Mouse (Mus musculus) neural tube, embryonic 13.5 days (tissue): ENCODE results near the gene Tnp1. TPM values are rescaled to one million over a fixed set of nuclear protein-coding genes. Genes with fewer than 3 reads are reported as not detected.

Experiments
- ATAC-seq: fragments of 200-750 bp; cut with Nextera tagmentation; 2 replicates; pipeline ENCODE4 v1.8.0; 2017; ENCODE audit warnings: low read depth, mild to moderate bottlenecking, moderate TSS enrichment, moderate library complexity
- H3K27ac ChIP-seq: fragments of 300-500 bp; sonication (generic); replicated peaks from 2 replicates; pipeline ENCODE4 v1.5.1; 2015; ENCODE audit warnings: moderate library complexity, mild to moderate bottlenecking, inconsistent platforms
- H3K27me3 ChIP-seq: fragments of 300-500 bp; sonication (generic); 2 replicates; pipeline ENCODE4 v1.6.1; 2015; ENCODE audit warnings: mild to moderate bottlenecking, inconsistent platforms
- H3K36me3 ChIP-seq: fragments of 300-500 bp; sonication (generic); 2 replicates; pipeline ENCODE4 v1.6.1; 2015; ENCODE audit warnings: mild to moderate bottlenecking, inconsistent platforms
- H3K4me1 ChIP-seq: fragments of 300-500 bp; sonication (generic); replicated peaks from 2 replicates; pipeline ENCODE4 v1.6.1; 2015; ENCODE audit warnings: inconsistent platforms
- H3K4me2 ChIP-seq: fragments of 300-500 bp; sonication (generic); 2 replicates; pipeline ENCODE4 v1.6.1; 2015; ENCODE audit warnings: inconsistent platforms, mild to moderate bottlenecking, moderate library complexity
- H3K4me3 ChIP-seq: fragments of 300-500 bp; sonication (generic); 2 replicates; pipeline ENCODE4 v1.5.1; 2015; ENCODE audit warnings: mild to moderate bottlenecking, inconsistent platforms
- H3K9ac ChIP-seq: fragments of 300-500 bp; sonication (generic); 2 replicates; pipeline ENCODE4 v1.6.1; 2015; ENCODE audit warnings: moderate library complexity, mild to moderate bottlenecking, inconsistent platforms
- H3K9me3 ChIP-seq: fragments of 300-500 bp; sonication (generic); 2 replicates; pipeline ENCODE4 v1.6.1; 2016; ENCODE audit warnings: inconsistent platforms
- WGBS: fragments of 180-500 bp; shearing (Covaris S2); methylation state at CpG from one replicate; pipeline ENCODE4 v1.1.7; 2015; 5-methylcytosine and 5-hydroxymethylcytosine counted together
- polyA plus RNA-seq: library from polyadenylated mRNA; unstranded; fragments of >200 nt; fragmentation: Nextera tagmentation; extraction: Ambion mirVana; gene quantifications from 2 replicates; pipeline ENCODE4 v1.2.1, GENCODE M21; 2015

Tnp1 gene
- polyA plus RNA-seq, 1 experiment from 2014 or later = not detected

- ATAC-seq = peak; percentile 47; the same call in 1 of the 2 replicates
- WGBS = 84% methylated on average over 5 of the region's 5 CpGs
Observed at GRCm38 (mm10) chr1:72994751-72995528, 20.8 kb downstream of the Tnp1 start.

GRCm38 (mm10) chr1:72992944-72993464 is 22.7 kb downstream of the Tnp1 start:
- Histone ChIP-seq H3K36me3 (no peaks in the 10 kb centered on the region), H3K9me3 (0 out of 2 replicates have a peak, but pooled peaks cover 8% of the 10 kb centered on the region), H3K27ac (no peak overlapping the region), H3K4me3 (no peak overlapping the region), H3K9ac (no peak overlapping the region), H3K4me2 (no peak overlapping the region), H3K4me1 (no peaks in the 10 kb centered on the region), H3K27me3 (no peaks in the 10 kb centered on the region)
- WGBS = 73% methylated on average over 2 of the region's 2 CpGs
- no peak for ATAC-seq

More at GRCm38 (mm10) chr1:72994751-72995528, 20.8 kb downstream of the Tnp1 start:
- no peak overlapping the region for H3K27ac ChIP-seq
- H3K4me1 ChIP-seq = no peaks in the 10 kb centered on the region
- no peaks in the 10 kb centered on the region for H3K36me3 ChIP-seq
- no peak overlapping the region for H3K9ac ChIP-seq
- no peak overlapping the region for H3K4me2 ChIP-seq
- H3K4me3 ChIP-seq = no peak overlapping the region
- H3K27me3 ChIP-seq = no peaks in the 10 kb centered on the region
- H3K9me3 ChIP-seq = 0 out of 2 replicates have a peak, but pooled peaks cover 8% of the 10 kb centered on the region

GRCm38 (mm10) chr1:72992209-72992608 is 23.5 kb downstream of the Tnp1 start:
- 52% methylated on average over 2 of the region's 2 CpGs for WGBS

GRCm38 (mm10) chr1:72988904-72989303 is 26.8 kb downstream of the Tnp1 start:
- H3K4me1 ChIP-seq = no peaks in the 10 kb centered on the region
- no peak overlapping the region for H3K9ac ChIP-seq
- H3K36me3 ChIP-seq = no peaks in the 10 kb centered on the region
- ATAC-seq = no peak
- H3K27ac ChIP-seq = no peak overlapping the region
- H3K9me3 ChIP-seq = no peaks in the 10 kb centered on the region
- 79% methylated on average over 3 of the region's 3 CpGs for WGBS
- H3K27me3 ChIP-seq = no peaks in the 10 kb centered on the region
- H3K4me3 ChIP-seq = no peak overlapping the region
- no peak overlapping the region for H3K4me2 ChIP-seq

More at GRCm38 (mm10) chr1:72992209-72992608, 23.5 kb downstream of the Tnp1 start:
- 0 out of 2 replicates have a peak, but pooled peaks cover 8% of the 10 kb centered on the region for H3K9me3 ChIP-seq
- H3K4me3 ChIP-seq = no peak overlapping the region
- no peaks in the 10 kb centered on the region for H3K4me1 ChIP-seq
- H3K27me3 ChIP-seq = no peaks in the 10 kb centered on the region
- no peak overlapping the region for H3K4me2 ChIP-seq
- H3K27ac ChIP-seq = no peak overlapping the region
- no peak for ATAC-seq
- no peaks in the 10 kb centered on the region for H3K36me3 ChIP-seq
- no peak overlapping the region for H3K9ac ChIP-seq

GRCm38 (mm10) chr1:72986715-72987114 is 29.0 kb downstream of the Tnp1 start:
- Histone ChIP-seq H3K36me3 (no peaks in the 10 kb centered on the region), H3K9ac (no peak overlapping the region), H3K9me3 (no peaks in the 10 kb centered on the region), H3K4me2 (no peak overlapping the region), H3K4me3 (no peak overlapping the region), H3K27me3 (no peaks in the 10 kb centered on the region), H3K4me1 (no peaks in the 10 kb centered on the region), H3K27ac (no peak overlapping the region)
- 80% methylated on average over 4 of the region's 4 CpGs for WGBS
- ATAC-seq = no peak

GRCm38 (mm10) chr1:72978956-72979355 is 36.8 kb downstream of the Tnp1 start:
- no peak overlapping the region for H3K9ac ChIP-seq

GRCm38 (mm10) chr1:72974226-72974625 is 41.5 kb downstream of the Tnp1 start:
- no peaks in the 10 kb centered on the region; the same call in 1 of the 2 replicates for H3K27me3 ChIP-seq
- H3K36me3 ChIP-seq = no peaks in the 10 kb centered on the region
- peaks cover 6% of the 10 kb centered on the region for H3K4me1 ChIP-seq
- H3K9me3 ChIP-seq = no peaks in the 10 kb centered on the region
- no peak for ATAC-seq
- H3K9ac ChIP-seq = no peak overlapping the region
- no peak overlapping the region for H3K4me3 ChIP-seq
- no peak overlapping the region for H3K27ac ChIP-seq
- no peak overlapping the region for H3K4me2 ChIP-seq

More at GRCm38 (mm10) chr1:72978956-72979355, 36.8 kb downstream of the Tnp1 start:
- ATAC-seq = no peak
- Histone ChIP-seq H3K4me1 (no peaks in the 10 kb centered on the region), H3K9me3 (no peaks in the 10 kb centered on the region), H3K36me3 (no peaks in the 10 kb centered on the region), H3K4me3 (no peak overlapping the region), H3K27ac (no peak overlapping the region), H3K4me2 (no peak overlapping the region), H3K27me3 (no peaks in the 10 kb centered on the region; the same call in 1 of the 2 replicates)
- 79% methylated on average over 9 of the region's 9 CpGs for WGBS

GRCm38 (mm10) chr1:72970461-72970860 is 45.2 kb downstream of the Tnp1 start:
- 91% methylated on average over 9 of the region's 9 CpGs for WGBS
- Histone ChIP-seq H3K4me3 (no peak overlapping the region), H3K9ac (no peak overlapping the region), H3K36me3 (no peaks in the 10 kb centered on the region), H3K4me1 (peaks cover 20% of the 10 kb centered on the region), H3K4me2 (no peak overlapping the region), H3K27me3 (no peaks in the 10 kb centered on the region), H3K27ac (no peak overlapping the region), H3K9me3 (no peaks in the 10 kb centered on the region)
- no peak for ATAC-seq

GRCm38 (mm10) chr1:72969113-72969812 is 46.4 kb downstream of the Tnp1 start:
- WGBS = 22% methylated on average over 10 of the region's 10 CpGs
- H3K4me2 ChIP-seq = no peak overlapping the region
- ATAC-seq = peak; percentile 53; the same call in 1 of the 2 replicates
- H3K4me1 ChIP-seq = peaks cover 20% of the 10 kb centered on the region
- no peaks in the 10 kb centered on the region for H3K36me3 ChIP-seq
- no peaks in the 10 kb centered on the region for H3K9me3 ChIP-seq
- no peak overlapping the region for H3K9ac ChIP-seq
- no peak overlapping the region for H3K27ac ChIP-seq
- no peaks in the 10 kb centered on the region for H3K27me3 ChIP-seq
- H3K4me3 ChIP-seq = no peak overlapping the region

- no peaks in the 10 kb centered on the region for H3K36me3 ChIP-seq
- H3K4me1 ChIP-seq = peaks cover 29% of the 10 kb centered on the region
- H3K9me3 ChIP-seq = no peaks in the 10 kb centered on the region
- no peak overlapping the region for H3K4me3 ChIP-seq
- H3K4me2 ChIP-seq = no peak overlapping the region
- WGBS = 77% methylated on average over 4 of the region's 4 CpGs
- H3K27ac ChIP-seq = no peak overlapping the region; the same call in 1 of the 2 replicates
- H3K27me3 ChIP-seq = no peaks in the 10 kb centered on the region
- H3K9ac ChIP-seq = no peak overlapping the region
- ATAC-seq = no peak
Observed at GRCm38 (mm10) chr1:72966423-72966822, 49.3 kb downstream of the Tnp1 start.
